Mouse (Mus musculus): ENCODE data around the gene Gnaz.
"Not testable (repeated sequence)": the region's sequence is repeated elsewhere in the genome, so short reads cannot be mapped to it uniquely, and the experiment has no call there.

Gnaz gene

DNA sequence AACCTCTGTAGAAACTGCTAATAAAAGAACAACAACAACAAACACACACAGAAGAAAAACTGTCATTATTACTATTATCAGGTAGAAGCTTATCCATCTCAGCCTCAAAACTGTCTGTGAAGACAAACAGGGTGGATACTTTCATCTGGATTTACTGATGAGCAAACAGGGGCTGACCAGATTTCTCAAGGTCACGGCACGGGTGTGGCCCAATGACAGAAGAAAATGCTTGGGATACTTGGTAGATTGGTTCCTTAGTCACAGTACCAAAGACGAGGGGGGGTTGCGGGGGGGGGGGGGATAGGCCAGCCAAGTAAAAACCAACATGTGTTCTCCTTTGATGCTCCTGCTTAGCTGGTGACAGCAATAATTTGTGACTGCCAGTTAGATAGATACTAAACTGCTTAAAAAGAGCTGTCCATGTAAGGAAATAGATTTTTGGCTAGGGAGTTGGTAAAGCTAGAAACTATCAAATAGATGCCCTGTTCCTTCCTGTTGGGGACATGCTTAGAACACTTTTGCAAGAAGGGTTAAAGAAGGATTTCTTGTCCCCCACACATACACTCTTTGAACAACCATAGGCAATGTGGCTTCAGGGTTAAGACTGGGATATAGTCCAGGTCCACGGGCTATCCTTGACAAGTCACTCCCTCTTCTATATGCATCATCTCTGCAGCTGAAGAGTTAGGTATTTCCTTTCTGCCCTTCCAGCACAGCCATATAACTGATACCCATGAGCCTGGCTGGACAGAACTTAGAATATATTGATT is 64.6 kb downstream of the Gnaz start:
- no peak for DNase-seq

DNA sequence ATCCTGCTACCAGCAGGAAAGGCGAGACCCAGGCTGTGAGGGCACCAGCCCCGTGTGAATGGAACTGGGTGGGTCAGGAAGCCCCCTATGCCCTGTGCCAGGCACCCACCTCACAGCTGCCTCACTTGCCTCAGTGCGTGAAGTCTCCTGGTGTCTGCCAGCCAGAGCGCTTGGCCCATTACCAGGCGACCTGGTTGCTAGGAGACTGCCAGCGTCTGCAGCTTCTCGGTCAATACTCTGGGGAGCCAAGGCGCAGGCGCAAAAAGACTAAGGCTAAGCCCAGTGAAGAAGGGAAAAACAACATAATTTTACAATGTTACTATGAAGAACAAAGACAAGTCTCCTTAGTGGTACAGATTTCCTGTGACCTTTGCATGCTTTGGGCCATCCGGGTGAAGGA is 65.4 kb downstream of the Gnaz start, which contains the start of gene Rsph14:
TSS of gene Rsph14 (minus strand) at position 192 of the 400 bp plus-strand sequence.
- peak; percentile 61 for DNase-seq

DNA sequence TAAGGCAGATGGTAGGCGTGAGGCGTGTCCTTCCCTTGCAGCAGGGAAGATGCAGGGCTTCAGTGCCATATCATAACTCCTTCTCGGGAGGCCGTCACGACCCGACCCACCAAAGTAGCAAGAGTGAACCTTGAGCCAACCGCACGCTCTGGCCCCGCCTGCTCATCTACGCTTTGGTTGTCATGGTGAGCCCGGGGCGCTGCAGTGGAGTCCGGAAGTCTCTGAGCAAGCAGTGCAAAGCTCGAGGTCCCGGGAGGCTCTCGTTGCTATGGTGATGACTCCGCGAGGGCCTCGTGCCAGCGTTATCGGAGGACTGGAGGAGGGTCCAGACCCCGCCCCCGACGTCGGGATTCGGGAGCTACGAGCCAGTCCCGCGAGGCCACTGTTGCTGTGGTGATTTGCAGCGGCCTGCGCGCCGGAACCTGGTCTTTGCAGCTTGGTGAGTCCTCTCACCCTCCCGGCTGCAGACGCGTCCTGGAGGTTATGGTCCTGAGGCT is 70.0 kb downstream of the Gnaz start, which contains the start of gene Rab36:
TSS of gene Rab36 (plus strand) at position 176 of the 497 bp plus-strand sequence.
- DNase-seq: peak; percentile 85

DNA sequence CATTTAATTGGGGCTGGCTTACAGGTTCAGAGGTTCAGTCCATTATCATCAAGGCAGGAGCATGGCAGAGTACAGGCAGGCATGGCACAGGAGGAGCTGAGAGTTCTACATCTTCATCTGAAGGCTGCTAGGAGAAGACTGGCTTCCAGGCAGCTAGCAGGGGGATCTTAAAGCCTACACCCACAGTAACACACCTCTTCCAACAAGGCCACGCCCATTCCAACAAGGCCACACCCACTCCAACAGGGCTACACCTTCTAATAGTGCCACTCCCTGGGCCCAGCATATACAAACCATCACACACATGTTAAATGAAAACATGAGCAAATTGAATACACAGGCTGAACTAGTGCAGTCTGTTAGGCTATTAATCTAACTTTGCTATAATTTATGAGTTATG is 75.1 kb downstream of the Gnaz start:
- DNase-seq: not testable (repeated sequence)

DNA sequence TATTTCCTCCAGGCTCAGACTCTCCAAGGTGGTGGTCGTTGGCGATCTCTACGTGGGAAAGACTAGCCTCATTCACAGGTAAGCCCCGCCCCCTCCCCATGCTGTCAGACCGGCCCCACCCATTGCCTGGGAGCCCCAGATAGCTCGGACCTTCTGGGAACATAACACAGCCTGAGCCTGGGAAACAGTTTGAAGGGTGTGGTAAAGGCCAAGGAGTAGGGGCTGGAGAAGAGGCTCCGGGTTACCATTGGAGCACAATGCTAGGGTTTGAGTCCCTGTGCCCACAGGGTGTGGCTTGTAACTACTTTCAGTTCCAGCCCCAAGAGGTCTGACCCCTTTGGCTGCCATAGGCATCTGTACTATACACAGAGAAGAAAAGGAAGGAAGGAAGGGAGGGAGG is 77.5 kb downstream of the Gnaz start:
- no peak for DNase-seq

DNA sequence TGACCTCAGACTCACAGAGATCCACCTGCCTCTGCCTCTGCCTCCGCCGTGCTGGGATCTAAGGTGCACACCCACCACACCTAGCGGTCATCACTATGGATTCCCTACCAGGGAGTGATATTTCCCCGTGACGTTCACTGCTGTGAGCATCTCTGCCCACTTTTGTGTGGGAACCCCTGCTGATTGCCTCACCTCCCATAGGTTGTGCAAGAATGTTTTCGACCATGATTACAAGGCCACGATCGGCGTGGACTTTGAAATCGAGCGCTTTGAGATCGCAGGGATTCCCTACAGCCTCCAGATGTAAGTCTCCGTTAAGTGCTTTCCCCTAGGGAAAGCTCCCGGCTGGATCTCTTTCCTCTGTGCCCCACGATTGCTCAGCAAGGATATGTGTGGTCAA is 78.9 kb downstream of the Gnaz start:
- DNase-seq: no peak

DNA sequence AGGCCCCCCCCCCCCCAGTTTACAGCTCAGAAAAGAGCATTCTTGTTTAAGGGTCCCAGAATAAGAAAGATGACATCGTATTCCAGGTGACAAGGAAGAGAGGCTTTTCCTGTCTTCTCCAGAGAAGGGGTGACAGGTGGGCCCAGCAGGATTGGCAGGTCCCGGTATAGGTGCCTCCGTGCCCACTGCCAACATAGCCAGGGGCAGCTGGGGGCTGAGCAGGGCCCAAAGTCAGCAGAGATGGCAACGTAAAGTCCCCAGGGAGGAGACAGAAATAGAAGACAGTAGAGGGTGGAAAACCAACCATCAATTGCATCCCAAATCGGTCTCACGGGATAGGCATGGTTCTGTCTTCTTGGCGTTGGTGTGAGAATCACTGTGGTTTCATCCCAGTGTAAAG is 81.7 kb downstream of the Gnaz start:
- DNase-seq: no peak

DNA sequence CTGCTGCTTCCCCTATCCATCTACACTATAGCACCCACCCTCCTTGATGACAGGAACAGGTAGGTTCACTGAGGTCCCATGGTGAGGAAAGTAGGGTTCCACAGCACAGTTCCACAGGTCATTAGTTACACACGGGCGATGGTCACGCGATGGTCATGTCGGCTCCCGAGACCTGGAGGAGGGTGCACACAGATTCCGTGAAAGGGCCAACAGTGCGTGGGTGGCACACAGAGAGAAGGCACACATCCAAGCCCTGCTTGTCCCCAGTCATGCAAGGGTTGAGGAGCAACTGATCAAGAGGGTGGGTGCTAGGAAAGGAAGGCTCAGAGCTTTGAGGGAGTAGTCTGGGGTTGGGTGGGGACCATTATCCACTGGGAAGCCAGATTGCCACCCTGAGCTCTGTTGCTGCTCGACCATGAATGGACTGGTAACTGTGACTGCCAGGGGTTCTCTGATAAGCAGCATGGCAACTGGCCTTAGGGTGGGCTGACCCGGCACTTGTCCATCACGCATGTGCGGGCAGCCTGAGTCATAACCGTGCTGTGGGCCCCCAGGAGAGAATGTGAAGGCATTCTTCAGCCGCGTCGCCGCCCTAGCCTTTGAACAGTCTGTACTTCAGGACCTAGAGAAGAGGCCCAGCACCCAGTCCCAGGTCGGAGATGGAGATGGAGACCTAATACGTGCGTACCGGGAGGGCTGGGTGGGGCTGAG is 84.5 kb downstream of the Gnaz start:
- no peak for DNase-seq

DNA sequence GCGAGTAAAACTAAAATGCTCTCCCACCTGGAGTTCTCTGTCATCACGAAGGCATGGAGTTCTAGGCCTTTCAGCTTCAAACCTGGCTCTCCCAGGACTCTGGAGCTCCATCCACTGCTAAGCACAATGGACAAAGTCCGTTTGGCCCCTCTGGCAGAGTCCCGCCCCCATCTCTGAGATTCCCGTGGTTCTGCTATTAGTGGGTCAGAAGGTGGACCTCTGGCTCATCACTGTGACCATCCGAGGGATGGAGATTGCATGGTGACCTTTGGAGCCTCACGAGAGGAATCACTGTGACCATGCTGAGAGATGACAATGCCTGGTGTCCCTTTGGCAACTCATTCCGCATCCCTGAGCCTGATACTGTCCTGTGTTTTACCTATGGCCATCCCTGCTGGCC is 85.9 kb downstream of the Gnaz start:
- DNase-seq: no peak

DNA sequence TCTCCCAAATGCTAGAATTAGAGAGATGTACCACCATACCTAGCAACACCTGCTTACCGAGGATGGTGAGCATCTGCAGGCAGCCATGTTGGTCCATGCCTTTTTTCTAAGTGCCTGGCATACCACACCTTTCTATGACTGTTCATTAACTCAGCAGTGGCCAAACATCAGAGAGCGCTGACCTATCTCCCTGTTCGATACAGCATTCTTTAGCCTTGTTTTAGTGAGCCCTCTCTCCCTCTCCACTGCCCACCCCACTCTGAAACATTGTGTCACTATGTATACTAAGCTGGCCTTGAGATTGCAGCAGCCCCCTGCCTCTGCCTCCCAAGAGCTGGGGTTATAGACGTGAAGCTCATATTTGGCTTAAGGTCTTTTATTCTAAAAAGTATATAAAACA is 86.7 kb downstream of the Gnaz start:
- no peak for DNase-seq

DNA sequence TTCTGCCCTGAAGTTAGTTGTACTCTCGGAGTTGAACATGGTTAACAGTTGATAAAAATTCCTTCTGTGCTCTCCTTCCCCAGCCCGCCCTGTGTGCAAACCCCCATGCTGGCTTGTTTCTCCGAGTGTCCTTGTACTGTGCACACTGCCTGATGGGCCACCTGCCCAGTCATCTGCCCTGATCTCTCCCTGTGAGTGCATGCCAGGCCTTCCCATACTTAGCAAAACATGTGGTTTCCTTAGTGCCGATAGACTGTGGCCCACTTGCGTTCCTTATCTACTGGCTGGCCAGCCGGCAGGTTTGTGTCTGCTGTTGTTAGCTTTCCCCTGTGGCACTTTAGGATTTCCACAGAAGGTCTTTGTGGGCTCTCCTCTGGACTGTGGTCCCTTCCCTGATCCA is 87.1 kb downstream of the Gnaz start:
- no peak for DNase-seq

DNA sequence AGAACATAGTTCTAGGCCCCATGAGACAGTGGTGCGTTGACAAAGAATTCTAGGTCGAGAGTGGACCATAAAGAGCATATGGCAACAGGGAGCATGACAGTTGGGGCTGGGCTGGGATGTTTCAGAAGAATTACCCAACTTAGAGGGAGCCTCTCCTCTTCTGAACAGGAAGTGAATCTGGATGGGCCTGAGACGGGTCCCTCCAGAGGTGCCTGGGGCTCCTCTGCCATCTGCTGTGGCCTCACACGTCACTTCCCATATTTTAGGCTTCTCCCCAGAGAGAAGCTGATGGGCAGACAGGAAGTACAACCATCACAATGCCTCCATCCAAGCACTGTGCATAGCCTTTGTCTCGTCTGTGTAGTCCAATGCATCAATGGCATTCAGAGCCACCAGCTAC is 88.7 kb downstream of the Gnaz start:
- DNase-seq: no peak

DNA sequence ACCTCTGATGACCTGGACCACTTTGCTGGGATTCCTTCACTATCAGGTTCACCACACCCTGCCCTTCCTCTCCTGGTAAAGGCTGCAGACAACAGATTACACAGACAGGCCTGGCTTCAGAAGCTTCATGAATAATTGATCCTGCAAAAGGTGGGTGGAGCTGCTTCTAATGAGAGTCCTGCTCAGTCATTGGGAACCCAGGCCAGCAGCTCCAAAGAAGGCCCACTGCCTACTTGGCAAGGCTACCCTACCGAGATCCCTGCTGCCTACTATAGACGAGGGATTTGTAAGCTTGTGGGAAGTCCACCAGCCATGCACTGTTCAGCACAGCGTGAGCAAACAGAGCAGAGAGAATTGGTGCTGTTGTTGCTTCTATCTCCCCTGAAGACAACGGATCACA is 89.3 kb downstream of the Gnaz start:
- no peak for DNase-seq

DNA sequence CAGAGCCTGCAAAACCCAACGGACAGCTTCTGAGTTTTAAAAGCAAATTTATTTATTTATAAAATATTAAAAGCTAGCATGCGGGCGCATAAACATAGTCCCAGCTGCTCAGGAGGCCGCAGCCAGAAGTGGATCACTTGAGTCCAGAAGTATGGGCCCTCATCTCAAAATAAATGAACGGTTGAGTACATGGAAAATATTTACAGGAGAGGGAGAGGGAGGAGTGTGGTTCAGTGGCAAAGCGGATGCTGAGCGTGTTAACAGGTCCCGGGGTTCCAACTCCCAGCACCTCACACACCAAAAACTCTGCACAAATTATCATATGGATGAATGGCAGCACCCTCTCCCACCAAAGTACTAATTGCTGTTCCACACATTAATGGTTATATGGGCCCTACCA is 91.4 kb downstream of the Gnaz start:
- DNase-seq: no peak

DNA sequence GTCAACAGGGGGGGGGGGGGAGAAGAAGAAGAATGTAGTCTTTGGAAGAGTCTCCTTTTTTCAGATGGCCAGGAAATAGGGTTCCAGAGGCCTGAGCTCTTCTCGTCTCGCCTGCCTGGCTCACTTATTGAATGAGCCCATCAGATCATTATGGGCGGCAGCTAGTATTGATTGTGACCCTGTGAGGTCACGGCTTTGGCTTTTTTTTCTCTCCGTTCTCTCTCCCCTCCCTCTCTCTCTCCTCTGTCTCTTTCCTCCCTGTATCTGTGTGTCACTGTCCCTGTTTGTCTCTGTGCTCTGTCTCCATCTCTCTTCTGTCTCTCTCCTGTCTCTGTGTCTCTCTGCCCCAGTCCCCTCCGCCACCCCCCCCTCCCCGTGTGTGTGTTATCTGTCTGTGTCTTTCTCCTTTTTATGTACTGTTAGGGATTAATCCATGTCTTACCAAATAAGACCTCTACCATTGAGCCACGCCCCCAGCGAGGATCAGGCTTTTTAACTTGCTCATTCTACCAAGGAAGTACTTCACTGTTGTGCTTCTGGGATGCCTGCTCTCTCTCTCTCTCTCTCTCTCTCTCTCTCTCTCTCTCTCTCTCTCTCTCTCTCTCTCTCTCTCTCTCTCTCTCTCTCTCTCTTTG is 91.9 kb downstream of the Gnaz start:
- no peak for DNase-seq

DNA sequence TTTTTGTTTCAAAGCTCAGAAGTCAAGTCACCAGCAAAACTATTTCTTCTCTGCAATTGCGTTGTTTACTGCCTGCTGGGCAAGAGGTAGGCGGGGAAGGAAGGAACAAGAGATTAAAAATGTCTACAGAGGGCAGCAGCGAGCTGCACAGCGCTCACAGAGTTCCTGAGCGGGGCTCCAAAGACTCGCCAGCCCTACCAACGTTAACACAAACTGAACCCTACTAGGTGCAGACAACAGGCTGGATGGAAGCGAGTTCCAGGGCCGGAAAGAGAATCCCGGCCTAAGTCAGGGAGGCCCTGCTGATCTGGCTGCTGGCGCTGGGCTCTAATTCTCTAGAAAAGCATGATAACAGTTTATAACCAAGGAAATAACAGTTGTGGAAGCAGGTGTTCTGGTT is 92.4 kb downstream of the Gnaz start:
- DNase-seq: peak; percentile 70

DNA sequence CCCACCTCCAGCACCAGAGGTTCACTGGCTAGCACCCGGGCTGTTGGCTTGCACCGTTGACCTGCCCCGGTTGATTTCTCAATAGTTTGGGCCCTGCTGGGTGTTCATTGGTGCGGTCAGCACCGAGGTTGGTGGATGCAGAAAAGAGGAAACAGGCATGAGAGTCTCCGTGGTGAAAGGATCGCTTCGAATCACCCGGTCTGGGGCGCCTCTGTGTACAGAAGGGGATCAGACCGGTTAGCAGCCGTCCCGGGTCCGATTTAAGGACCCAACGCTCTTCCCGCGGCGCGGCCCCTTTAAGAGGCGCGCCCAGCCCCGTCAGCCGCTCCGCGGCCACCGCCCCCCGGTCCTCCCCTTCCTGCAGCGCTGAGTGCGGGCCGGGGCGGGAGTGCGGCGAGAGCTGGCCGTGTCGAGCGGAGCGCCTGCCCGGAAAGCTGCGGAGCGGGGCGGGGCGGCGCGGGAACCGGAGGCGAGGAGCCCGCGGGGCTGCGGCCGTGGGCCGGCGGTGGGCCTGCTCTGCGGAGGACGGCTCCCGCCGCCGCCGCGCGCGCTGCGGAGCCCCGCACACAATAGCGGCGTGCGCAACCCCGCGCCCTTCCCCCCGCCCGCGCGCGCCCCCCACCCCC is 93.4 kb downstream of the Gnaz start, which contains the start of gene Bcr:
TSS of gene Bcr (plus strand) at position 376 of the 626 bp plus-strand sequence.
- DNase-seq: peak; percentile 79

DNA sequence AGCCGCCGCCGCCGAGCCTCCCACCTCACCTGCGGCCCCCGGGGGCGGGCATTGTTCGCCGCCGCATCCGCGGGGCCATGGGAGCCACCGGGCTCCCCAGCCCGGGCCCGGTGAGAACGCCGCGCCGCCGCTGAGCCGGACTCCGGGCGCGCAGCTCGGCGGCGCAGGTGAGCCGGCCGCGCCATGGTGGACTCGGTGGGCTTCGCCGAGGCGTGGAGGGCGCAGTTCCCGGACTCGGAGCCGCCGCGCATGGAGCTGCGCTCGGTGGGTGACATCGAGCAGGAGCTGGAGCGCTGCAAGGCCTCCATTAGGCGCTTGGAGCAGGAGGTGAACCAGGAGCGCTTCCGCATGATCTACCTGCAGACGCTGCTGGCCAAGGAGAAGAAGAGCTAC is 93.9 kb downstream of the Gnaz start:
- peak; percentile 52 for DNase-seq

DNA sequence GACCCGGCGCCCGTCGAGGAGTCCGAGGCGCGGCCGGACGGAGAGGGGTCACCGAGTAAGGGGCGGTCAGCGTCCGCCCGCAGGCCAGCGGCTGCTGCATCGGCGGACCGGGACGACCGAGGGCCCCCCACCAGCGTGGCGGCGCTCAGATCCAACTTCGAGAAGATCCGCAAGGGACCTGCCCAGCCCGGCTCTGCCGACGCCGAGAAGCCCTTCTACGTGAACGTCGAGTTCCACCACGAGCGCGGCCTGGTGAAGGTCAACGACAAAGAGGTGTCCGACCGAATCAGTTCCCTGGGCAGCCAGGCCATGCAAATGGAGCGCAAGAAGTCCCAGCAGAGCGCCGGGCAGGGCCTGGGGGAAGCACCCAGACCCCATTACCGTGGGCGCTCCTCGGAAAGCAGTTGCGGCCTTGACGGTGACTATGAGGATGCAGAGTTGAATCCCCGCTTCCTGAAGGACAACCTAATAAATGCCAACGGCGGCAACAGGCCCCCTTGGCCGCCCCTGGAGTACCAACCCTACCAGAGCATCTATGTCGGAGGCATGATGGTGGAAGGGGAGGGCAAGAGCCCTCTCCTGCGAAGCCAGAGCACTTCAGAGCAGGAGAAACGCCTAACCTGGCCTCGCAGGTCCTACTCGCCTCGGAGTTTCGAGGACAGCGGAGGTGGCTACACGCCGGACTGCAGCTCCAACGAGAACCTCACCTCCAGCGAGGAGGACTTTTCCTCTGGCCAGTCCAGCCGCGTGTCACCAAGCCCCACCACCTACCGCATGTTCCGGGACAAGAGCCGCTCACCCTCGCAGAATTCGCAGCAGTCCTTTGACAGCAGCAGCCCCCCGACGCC is 94.6 kb downstream of the Gnaz start:
- peak; percentile 35 for DNase-seq

DNA sequence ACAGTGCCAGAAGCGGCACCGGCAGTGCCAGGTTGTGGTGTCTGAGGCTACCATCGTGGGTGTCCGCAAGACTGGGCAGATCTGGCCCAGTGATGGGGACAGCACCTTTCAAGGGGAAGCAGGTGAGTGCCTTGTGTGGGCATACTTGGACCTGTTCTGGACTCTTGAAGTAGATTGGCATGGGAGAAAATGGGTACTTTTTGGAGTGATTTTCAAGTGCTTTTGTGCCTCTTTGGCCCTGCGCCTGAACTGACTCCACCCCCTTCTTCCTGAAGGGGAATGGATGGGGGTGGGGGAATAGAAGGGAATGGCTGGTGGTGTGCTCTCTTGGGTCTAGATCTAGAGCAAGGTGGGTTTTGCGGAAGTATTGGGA is 95.2 kb downstream of the Gnaz start:
- peak; percentile 45 for DNase-seq

DNA sequence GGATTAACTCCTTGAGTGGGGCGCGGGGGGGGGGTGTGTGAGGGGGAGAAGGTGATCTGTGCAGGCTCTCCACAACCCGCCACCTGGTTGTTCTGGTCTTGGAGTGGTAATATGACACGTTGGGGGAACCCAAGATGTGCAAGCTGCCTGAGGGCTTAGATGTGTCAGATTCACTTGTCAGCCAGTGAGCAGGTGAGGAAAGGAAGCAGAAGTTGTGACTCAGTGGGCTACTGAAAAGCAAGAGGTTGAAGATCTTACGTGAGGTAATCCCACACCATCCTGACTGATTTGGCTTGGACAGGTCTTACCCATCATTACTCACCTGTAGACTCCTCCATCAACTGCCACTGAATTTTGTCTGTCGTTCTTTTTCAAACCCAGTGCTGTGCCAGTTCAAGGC is 95.6 kb downstream of the Gnaz start:
- DNase-seq: no peak

DNA sequence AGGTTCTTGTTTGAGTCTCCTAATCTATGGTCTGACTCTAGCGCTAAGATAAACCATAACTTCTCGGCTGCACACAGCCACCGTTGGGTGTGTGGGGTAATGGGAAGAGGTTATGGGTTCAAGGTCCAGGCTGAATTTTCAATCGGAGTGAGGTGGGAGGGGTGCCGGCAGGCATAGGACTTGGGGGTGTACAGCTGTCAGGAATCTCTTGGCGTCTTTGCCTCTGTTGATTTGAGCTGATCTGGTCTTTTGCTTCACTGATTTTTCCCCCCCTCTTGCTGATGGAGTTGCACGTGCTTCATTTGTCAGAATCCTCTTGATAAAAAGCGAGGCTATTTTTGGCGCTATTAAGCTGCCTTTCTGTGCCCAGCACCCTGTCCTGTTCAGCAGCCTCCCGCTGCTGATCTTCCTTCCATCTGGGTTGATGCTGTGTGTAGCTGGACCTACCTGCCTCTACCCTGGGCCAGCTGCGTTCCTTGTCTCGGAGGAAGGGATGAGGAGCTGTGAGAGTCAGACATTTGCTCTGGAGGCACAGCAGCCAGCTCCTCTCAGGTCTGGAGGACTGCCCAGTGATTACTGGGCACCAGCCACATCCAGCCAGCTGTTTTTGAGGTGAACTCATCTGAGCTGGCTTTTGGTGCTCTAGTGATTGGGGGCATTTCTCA is 96.5 kb downstream of the Gnaz start:
- no peak for DNase-seq
